Mouse (Mus musculus): ENCODE data around the gene Pear1. TPM values are rescaled to one million over a fixed set of nuclear protein-coding genes. Genes with fewer than 3 reads are reported as not detected.

Pear1 gene
- polyA plus RNA-seq, 1 experiment from 2014 or later = 12.6 TPM

GRCm38 (mm10) chr3:87779086-87779485, 45.0 kb downstream of the Pear1 start:
- Histone ChIP-seq H3K27ac (replicated peaks) (0 out of 2 replicates have a peak overlapping the region, but pooled peaks have one; percentile 15), H3K27me3 (peaks cover 44% of the 10 kb centered on the region), H3K9me3 (no peaks in the 10 kb centered on the region), H3K36me3 (no peaks in the 10 kb centered on the region), H3K9ac (replicated peaks) (no peak overlapping the region), H3K4me1 (peaks cover 22% of the 10 kb centered on the region; the same call in 1 of the 2 replicates), H3K4me2 (replicated peaks) (0 out of 2 replicates have a peak overlapping the region, but pooled peaks have one; percentile 11), H3K4me3 (no peak overlapping the region)
- peak; percentile 48; the same call in 1 of the 2 replicates for ATAC-seq (ENCODE audit: low FRiP score, low read depth)
- 38% methylated on average over 2 of the region's 2 CpGs for WGBS

- H3K9me3 ChIP-seq = no peaks in the 10 kb centered on the region
- H3K4me2 ChIP-seq (replicated peaks) = no peak overlapping the region
- no peaks in the 10 kb centered on the region for H3K36me3 ChIP-seq
- H3K27me3 ChIP-seq = peaks cover 47% of the 10 kb centered on the region
- no peak overlapping the region for H3K27ac ChIP-seq (replicated peaks)
- H3K4me1 ChIP-seq = peaks cover 22% of the 10 kb centered on the region; the same call in 1 of the 2 replicates
- no peak for ATAC-seq (ENCODE audit: low FRiP score, low read depth)
- 56% methylated on average over 23 of the region's 23 CpGs for WGBS
- H3K9ac ChIP-seq (replicated peaks) = no peak overlapping the region
- H3K4me3 ChIP-seq = no peak overlapping the region
Measured at GRCm38 (mm10) chr3:87778283-87778682, 45.8 kb downstream of the Pear1 start.

GRCm38 (mm10) chr3:87771088-87771487, 53.0 kb downstream of the Pear1 start:
- ATAC-seq (ENCODE audit: low FRiP score, low read depth) = no peak

GRCm38 (mm10) chr3:87770280-87770679, 53.8 kb downstream of the Pear1 start:
- Histone ChIP-seq H3K9ac (replicated peaks) (no peak overlapping the region), H3K27me3 (peaks cover 61% of the 10 kb centered on the region), H3K27ac (replicated peaks) (no peak overlapping the region), H3K4me1 (peaks cover 6% of the 10 kb centered on the region; the same call in 1 of the 2 replicates), H3K36me3 (no peaks in the 10 kb centered on the region), H3K9me3 (no peaks in the 10 kb centered on the region), H3K4me3 (no peak overlapping the region), H3K4me2 (replicated peaks) (no peak overlapping the region)
- ATAC-seq (ENCODE audit: low FRiP score, low read depth) = no peak
- WGBS = under 1% methylated on average over 4 of the region's 4 CpGs

More at GRCm38 (mm10) chr3:87771088-87771487, 53.0 kb downstream of the Pear1 start:
- Histone ChIP-seq H3K9me3 (no peaks in the 10 kb centered on the region), H3K4me3 (no peak overlapping the region), H3K27ac (replicated peaks) (no peak overlapping the region), H3K9ac (replicated peaks) (no peak overlapping the region), H3K36me3 (no peaks in the 10 kb centered on the region), H3K27me3 (peaks cover 61% of the 10 kb centered on the region), H3K4me1 (peaks cover 6% of the 10 kb centered on the region; the same call in 1 of the 2 replicates), H3K4me2 (replicated peaks) (no peak overlapping the region)
- WGBS = 49% methylated on average over 6 of the region's 6 CpGs

DNA sequence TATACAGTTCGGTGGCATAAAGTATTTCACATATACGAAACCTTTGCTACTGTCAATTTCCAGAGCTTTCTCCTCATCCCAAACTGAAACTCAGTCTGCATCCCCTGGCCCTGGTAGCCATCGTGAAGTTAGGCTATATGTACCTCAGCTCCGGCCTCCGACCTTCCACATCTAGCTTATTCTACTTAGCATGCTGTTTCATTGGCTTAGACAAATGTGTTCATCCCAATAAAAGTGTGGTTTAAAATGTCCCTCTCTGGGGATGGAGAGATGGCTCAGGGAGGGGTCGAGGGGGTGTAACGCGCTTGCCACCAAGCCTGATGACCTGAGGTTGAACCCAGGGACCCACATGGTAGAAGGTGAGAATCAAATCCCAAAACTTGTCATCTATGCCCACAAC, 54.6 kb downstream of the Pear1 start:
- no peak for ATAC-seq (ENCODE audit: low FRiP score, low read depth)
- 78% methylated on average over 8 of the region's 8 CpGs for WGBS
- peaks cover 7% of the 10 kb centered on the region; the same call in 1 of the 2 replicates for H3K4me1 ChIP-seq

DNA sequence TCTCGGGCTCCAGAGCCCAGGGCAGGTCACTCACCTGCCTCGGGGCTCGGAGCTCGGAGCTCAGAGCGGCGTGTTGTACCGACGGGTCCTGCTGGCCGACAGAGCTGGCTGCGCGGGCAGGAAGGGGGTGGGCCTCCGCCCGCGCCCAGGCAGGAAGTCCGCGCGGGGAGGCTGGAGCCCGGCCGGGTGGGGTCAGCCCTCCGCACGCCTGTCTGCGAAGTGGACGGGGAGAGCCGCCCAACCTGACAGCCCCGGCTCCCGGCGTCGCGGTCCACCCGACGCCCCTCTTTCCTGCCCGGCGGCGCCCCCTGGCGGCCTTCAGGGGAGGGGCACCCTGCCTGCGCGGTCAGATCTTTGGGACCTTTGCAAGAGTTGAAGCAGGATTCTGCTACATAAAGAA, 55.3 kb downstream of the Pear1 start:
- 0 out of 2 replicates have a peak overlapping the region, but pooled peaks have one; percentile 30 for H3K27ac ChIP-seq (replicated peaks)
- peaks cover 12% of the 10 kb centered on the region for H3K4me1 ChIP-seq
- no peaks in the 10 kb centered on the region for H3K9me3 ChIP-seq
- peaks cover 74% of the 10 kb centered on the region for H3K27me3 ChIP-seq
- ATAC-seq (ENCODE audit: low FRiP score, low read depth) = 0 out of 2 replicates have a peak, but pooled peaks have one; percentile 48
- peak overlapping the region; percentile 47 for H3K4me2 ChIP-seq (replicated peaks)
- no peaks in the 10 kb centered on the region for H3K36me3 ChIP-seq
- 3% methylated on average over 37 of the region's 37 CpGs for WGBS
- peak overlapping the region; percentile 36 for H3K4me3 ChIP-seq
- H3K9ac ChIP-seq (replicated peaks) = peak overlapping the region; percentile 46; the same call in 1 of the 2 replicates

More for the DNA sequence above, 54.6 kb downstream of the Pear1 start:
- Histone ChIP-seq H3K27me3 (peaks cover 67% of the 10 kb centered on the region), H3K4me3 (no peak overlapping the region), H3K9me3 (no peaks in the 10 kb centered on the region), H3K36me3 (no peaks in the 10 kb centered on the region), H3K9ac (replicated peaks) (no peak overlapping the region), H3K27ac (replicated peaks) (no peak overlapping the region), H3K4me2 (replicated peaks) (no peak overlapping the region)

DNA sequence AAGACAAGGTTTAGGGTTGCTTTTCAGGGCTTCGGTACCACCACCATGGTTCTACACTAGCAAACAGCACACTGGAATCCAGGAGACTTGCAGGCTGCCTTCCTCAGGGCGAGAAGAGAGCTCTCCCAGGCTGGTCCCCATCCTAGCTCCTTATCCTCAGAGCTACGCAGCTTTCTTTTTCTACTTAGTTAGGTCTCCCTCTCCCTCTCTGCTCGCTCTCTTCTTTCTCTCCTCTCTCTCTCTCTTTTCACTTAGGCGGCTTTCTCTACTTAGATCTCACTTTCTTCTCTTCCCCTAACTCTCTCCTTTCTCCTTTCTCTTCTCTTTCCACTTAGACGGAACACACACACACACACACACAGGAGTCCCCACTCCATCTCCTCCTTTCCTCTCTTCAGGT, 55.7 kb downstream of the Pear1 start:
- Histone ChIP-seq H3K9me3 (no peaks in the 10 kb centered on the region), H3K36me3 (no peaks in the 10 kb centered on the region), H3K27me3 (peaks cover 76% of the 10 kb centered on the region), H3K27ac (replicated peaks) (0 out of 2 replicates have a peak overlapping the region, but pooled peaks have one; percentile 30), H3K4me1 (peaks cover 16% of the 10 kb centered on the region), H3K9ac (replicated peaks) (peak overlapping the region; percentile 46; the same call in 1 of the 2 replicates), H3K4me2 (replicated peaks) (peak overlapping the region; percentile 47), H3K4me3 (peak overlapping the region; percentile 36)
- WGBS = 59% methylated on average over 6 of the region's 6 CpGs
- no peak for ATAC-seq (ENCODE audit: low FRiP score, low read depth)

GRCm38 (mm10) chr3:87767764-87768163, 56.3 kb downstream of the Pear1 start:
- 57% methylated on average over 8 of the region's 8 CpGs for WGBS
- Histone ChIP-seq H3K9me3 (no peaks in the 10 kb centered on the region), H3K9ac (replicated peaks) (no peak overlapping the region), H3K4me1 (peaks cover 19% of the 10 kb centered on the region), H3K27ac (replicated peaks) (no peak overlapping the region), H3K27me3 (peaks cover 78% of the 10 kb centered on the region), H3K4me3 (0 out of 2 replicates have a peak overlapping the region, but pooled peaks have one; percentile 3), H3K4me2 (replicated peaks) (no peak overlapping the region), H3K36me3 (no peaks in the 10 kb centered on the region)
- no peak for ATAC-seq (ENCODE audit: low FRiP score, low read depth)

GRCm38 (mm10) chr3:87766284-87766667, 57.8 kb downstream of the Pear1 start:
- Histone ChIP-seq H3K27ac (replicated peaks) (no peak overlapping the region), H3K4me3 (no peak overlapping the region), H3K27me3 (peaks cover 71% of the 10 kb centered on the region), H3K36me3 (no peaks in the 10 kb centered on the region), H3K9ac (replicated peaks) (no peak overlapping the region), H3K9me3 (no peaks in the 10 kb centered on the region), H3K4me2 (replicated peaks) (no peak overlapping the region), H3K4me1 (peaks cover 19% of the 10 kb centered on the region)
- ATAC-seq (ENCODE audit: low FRiP score, low read depth) = no peak
- WGBS = 84% methylated on average over 3 of the region's 3 CpGs

DNA sequence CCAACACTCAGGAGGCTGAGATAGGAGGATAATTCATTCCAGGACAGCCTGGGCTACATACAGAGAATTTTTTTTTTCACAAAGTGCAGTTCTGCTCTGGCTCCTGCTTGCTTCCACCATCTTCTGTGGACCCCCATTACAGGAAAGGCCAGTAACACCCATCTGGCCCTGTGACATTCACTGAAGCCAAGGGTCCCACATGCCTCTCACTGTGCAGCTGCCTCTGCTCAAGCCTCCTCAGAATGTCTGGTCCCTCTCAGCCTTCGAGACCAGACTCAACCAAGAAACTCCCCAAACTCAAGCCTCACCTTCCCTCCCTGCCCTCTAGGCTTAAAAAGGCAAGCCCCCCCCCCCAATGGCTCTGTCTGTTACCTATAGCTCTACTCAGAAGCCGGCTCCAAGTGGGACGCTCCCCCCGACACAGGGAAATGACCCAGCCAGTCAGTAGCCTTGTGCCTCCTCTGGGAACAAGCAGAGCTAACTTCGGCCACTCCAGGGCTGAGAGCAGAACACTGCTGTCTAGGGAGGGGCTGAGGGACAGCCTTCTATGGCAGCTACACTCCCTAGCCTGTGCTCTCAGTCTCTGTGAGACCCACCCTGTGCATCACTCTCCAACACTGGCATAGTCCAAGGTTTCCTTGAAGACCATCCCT, 58.3 kb downstream of the Pear1 start:
- 0 out of 2 replicates have a peak overlapping the region, but pooled peaks have one; percentile 10 for H3K27ac ChIP-seq (replicated peaks)
- H3K36me3 ChIP-seq = no peaks in the 10 kb centered on the region
- peaks cover 19% of the 10 kb centered on the region for H3K4me1 ChIP-seq
- ATAC-seq (ENCODE audit: low FRiP score, low read depth) = no peak
- no peak overlapping the region for H3K4me2 ChIP-seq (replicated peaks)
- H3K4me3 ChIP-seq = no peak overlapping the region
- H3K9ac ChIP-seq (replicated peaks) = no peak overlapping the region
- H3K27me3 ChIP-seq = peaks cover 74% of the 10 kb centered on the region
- WGBS = 81% methylated on average over 5 of the region's 5 CpGs
- H3K9me3 ChIP-seq = no peaks in the 10 kb centered on the region

DNA sequence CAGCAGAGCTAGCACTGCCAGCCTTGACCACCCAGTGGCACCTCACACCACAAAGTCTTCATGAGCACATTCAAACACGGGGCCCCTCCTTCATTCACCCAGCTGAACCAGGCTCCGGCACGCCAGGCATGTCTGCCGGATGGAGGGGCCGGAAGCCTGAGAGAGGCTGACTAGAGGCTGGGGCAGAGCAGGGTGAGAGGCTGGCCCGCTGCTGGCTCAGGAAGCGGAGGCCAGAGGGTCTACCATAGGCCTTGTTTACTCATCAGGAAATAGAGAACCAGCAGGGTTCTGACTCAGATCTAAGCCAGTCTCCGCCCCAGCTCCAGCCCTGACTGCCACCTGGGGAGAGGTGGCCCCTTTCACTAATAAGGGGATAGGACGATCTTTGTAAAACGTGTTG, 59.0 kb downstream of the Pear1 start:
- WGBS = 16% methylated on average over 10 of the region's 10 CpGs
- no peak overlapping the region for H3K4me3 ChIP-seq
- 0 out of 2 replicates have a peak overlapping the region, but pooled peaks have one; percentile 39 for H3K27ac ChIP-seq (replicated peaks)
- H3K27me3 ChIP-seq = peaks cover 74% of the 10 kb centered on the region
- H3K9me3 ChIP-seq = no peaks in the 10 kb centered on the region
- H3K9ac ChIP-seq (replicated peaks) = no peak overlapping the region
- no peak for ATAC-seq (ENCODE audit: low FRiP score, low read depth)
- H3K36me3 ChIP-seq = no peaks in the 10 kb centered on the region
- H3K4me2 ChIP-seq (replicated peaks) = no peak overlapping the region
- H3K4me1 ChIP-seq = peaks cover 19% of the 10 kb centered on the region

DNA sequence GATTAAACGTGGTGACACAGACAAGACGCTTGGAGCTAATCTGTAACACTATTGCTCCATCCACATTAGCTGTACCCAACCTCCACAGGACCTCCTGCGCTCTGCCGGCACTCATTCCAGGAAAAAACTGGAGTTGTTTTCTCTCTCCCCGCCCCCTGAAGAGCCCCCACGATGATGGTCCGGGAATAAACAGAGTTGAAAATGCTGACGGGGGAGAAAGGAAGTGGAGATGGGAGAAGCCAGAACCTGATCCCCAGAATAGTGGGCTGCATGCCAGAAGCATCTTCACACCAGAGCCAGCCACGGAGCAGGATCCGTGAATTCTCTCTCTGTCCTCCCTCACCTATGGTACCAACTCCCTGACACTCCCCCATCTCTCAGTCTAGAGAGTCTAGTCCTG, 59.6 kb downstream of the Pear1 start:
- Histone ChIP-seq H3K4me2 (replicated peaks) (no peak overlapping the region), H3K9ac (replicated peaks) (no peak overlapping the region), H3K36me3 (no peaks in the 10 kb centered on the region), H3K27ac (replicated peaks) (0 out of 2 replicates have a peak overlapping the region, but pooled peaks have one; percentile 39), H3K4me1 (peaks cover 19% of the 10 kb centered on the region), H3K4me3 (no peak overlapping the region), H3K27me3 (peaks cover 69% of the 10 kb centered on the region), H3K9me3 (no peaks in the 10 kb centered on the region)
- no peak for ATAC-seq (ENCODE audit: low FRiP score, low read depth)
- WGBS = 51% methylated on average over 10 of the region's 10 CpGs

Data from midbrain, embryonic 12.5 days (tissue).